Mouse (Mus musculus): ENCODE results near the gene Gm20792.
"Not testable (repeated sequence)": the region's sequence is repeated elsewhere in the genome, so short reads cannot be mapped to it uniquely, and the experiment has no call there.

The Gm20792 gene

DNA sequence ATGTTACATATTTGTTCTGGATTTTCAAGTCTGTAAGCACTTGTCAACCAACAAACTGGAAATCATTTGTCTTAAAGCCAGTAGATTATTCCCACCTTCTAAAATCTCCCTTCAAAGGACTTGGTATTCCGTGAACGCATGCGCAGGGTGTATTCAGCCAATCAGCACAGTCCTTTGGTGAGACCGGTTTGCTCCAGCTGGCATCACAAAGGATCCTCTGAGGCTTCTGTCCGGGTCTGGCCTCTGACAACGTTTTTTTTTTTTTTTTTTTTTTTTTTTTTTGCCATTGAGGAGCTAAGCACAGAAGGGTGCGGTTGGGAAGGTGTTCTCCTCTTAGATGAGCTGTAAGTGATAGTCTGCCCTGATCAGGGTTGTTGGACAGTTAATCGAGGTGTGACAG, at the start of gene Gm20792:
Gm20792 (plus strand) TSS at position 301 of the 400 bp plus-strand sequence.
- DNase-seq (ENCODE audit: low spot score) = not testable (repeated sequence)

Data from adipocyte (in vitro differentiated cells).